Mouse (Mus musculus) cerebellum, adult 2 months (tissue): ENCODE results near the gene Ccdc63.

Experiments used
- CTCF ChIP-seq: fragments of 200-500 bp; IDR thresholded peaks from 2 replicates; pipeline ENCODE4 v1.5.1; 2011; ENCODE audit warnings: low read depth, mild to moderate bottlenecking, control low read depth, low read length, moderate library complexity, borderline replicate concordance; ENCODE audit not compliant: insufficient read depth
- POLR2A ChIP-seq: fragments of 200-500 bp; IDR thresholded peaks from 2 replicates; pipeline ENCODE4 v1.6.1; 2011; ENCODE audit warnings: low read length, control low read depth, borderline replicate concordance; ENCODE audit not compliant: insufficient read depth

DNA sequence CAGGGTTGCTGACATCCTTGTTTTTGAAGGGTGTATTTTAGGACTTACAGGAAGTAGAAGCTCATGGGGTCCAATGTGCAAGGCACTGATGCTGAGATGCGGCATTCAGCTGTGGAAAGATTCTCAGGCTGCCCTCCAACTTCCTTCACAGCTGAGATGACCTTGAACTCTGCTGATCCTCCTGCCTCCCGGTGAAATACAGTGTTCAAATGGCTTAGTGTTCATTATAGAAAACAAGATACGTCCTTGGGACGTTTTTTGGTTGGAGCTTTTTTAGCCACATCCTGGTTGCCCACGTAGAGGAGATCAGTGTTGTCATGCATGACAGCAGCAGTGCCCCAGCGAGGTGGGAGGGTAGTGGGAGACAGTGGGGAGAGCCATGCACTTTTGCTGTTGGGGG is 22.6 kb upstream of the Ccdc63 start:
- no peak for TF ChIP-seq CTCF
- TF ChIP-seq POLR2A, result no peak
